Mouse (Mus musculus): ENCODE data around the gene Alg3. TPM values are rescaled to one million over a fixed set of nuclear protein-coding genes. Genes with fewer than 3 reads are reported as not detected.

Alg3 gene
- polyA plus RNA-seq, 1 experiment, result 36.8 TPM

- no peaks in the 10 kb centered on the region for H3K36me3 ChIP-seq (ENCODE audit: control insufficient read depth, insufficient read depth)
- no peaks in the 10 kb centered on the region for H3K79me2 ChIP-seq (ENCODE audit: control insufficient read depth, insufficient read depth)
- H3K4me2 ChIP-seq (ENCODE audit: low read depth), result no peak overlapping the region
- no peak overlapping the region for H3ac ChIP-seq (ENCODE audit: control insufficient read depth, insufficient read length)
- H3K27me3 ChIP-seq (ENCODE audit: control insufficient read depth, insufficient read depth, insufficient read length), result no peaks in the 10 kb centered on the region
- no peak for TF ChIP-seq REST (IDR thresholded peaks at IDR 0.05; ENCODE audit: insufficient read depth, insufficient read length)
- no peak for TF ChIP-seq CEBPB (IDR thresholded peaks at IDR 0.05; ENCODE audit: insufficient read depth, poor library complexity, severe bottlenecking)
- TF ChIP-seq TCF3 (IDR thresholded peaks at IDR 0.05; ENCODE audit: insufficient read length, low read depth), result no peak
- TF ChIP-seq POLR2AphosphoS2 (IDR thresholded peaks at IDR 0.05; ENCODE audit: insufficient read length, low read depth), result no peak
- no peak for TF ChIP-seq E2F4 (IDR thresholded peaks at IDR 0.05; ENCODE audit: insufficient read depth)
- no peak for TF ChIP-seq TCF12 (IDR thresholded peaks at IDR 0.05; ENCODE audit: insufficient read depth, poor library complexity, severe bottlenecking)
- no peak for TF ChIP-seq POLR2A (IDR thresholded peaks at IDR 0.05; ENCODE audit: insufficient read length, low read depth)
- TF ChIP-seq MYOG (IDR thresholded peaks at IDR 0.05; ENCODE audit: control insufficient read depth in 1 of 3, insufficient read depth in 1 of 3, insufficient read length in 2 of 3, low read depth in 2 of 3), result no peak
- TF ChIP-seq MYOD1 (IDR thresholded peaks at IDR 0.05; ENCODE audit: control insufficient read depth in 1 of 3, insufficient read length in 2 of 3, low read depth in 2 of 3), result no peak
- TF ChIP-seq SRF (IDR thresholded peaks at IDR 0.05; ENCODE audit: control insufficient read depth, insufficient read length, low read depth), result no peak
- TF ChIP-seq USF1 (IDR thresholded peaks at IDR 0.05; ENCODE audit: low read depth), result no peak
- no peak for TF ChIP-seq MAX (IDR thresholded peaks at IDR 0.05; ENCODE audit: low read depth)
- H3K4me3 ChIP-seq, result no peak overlapping the region
Observed at GRCm38 (mm10) chr16:20637410-20637809, 25.9 kb upstream of the Alg3 start.

- H3K79me2 ChIP-seq (ENCODE audit: control insufficient read depth, insufficient read depth), result no peaks in the 10 kb centered on the region
- H3K4me3 ChIP-seq, result peak within 1 kb of the TSS; percentile 34
- no peak within 1 kb of the TSS for H3ac ChIP-seq (ENCODE audit: control insufficient read depth, insufficient read length)
- no peaks in the 10 kb centered on the region for H3K36me3 ChIP-seq (ENCODE audit: control insufficient read depth, insufficient read depth)
- H3K27me3 ChIP-seq (ENCODE audit: control insufficient read depth, insufficient read depth, insufficient read length), result no peaks in the 10 kb centered on the region
- H3K4me2 ChIP-seq (ENCODE audit: low read depth), result peak within 1 kb of the TSS; percentile 78
- TF ChIP-seq POLR2AphosphoS2 (IDR thresholded peaks at IDR 0.05; ENCODE audit: insufficient read length, low read depth), result peak; percentile 38
- TF ChIP-seq POLR2A (IDR thresholded peaks at IDR 0.05; ENCODE audit: insufficient read length, low read depth), result peak; percentile 64
- no peak for TF ChIP-seq REST (IDR thresholded peaks at IDR 0.05; ENCODE audit: insufficient read depth, insufficient read length)
Observed at GRCm38 (mm10) chr16:20629731-20630634, 18.4 kb upstream of the Alg3 start, which contains the start of gene Ece2. TSS of gene Ece2 (plus strand) at chr16:20629828.

- no peaks in the 10 kb centered on the region for H3K36me3 ChIP-seq (ENCODE audit: control insufficient read depth, insufficient read depth)
- H3K79me2 ChIP-seq (ENCODE audit: control insufficient read depth, insufficient read depth), result no peaks in the 10 kb centered on the region
- no peaks in the 10 kb centered on the region for H3K27me3 ChIP-seq (ENCODE audit: control insufficient read depth, insufficient read depth, insufficient read length)
- H3ac ChIP-seq (ENCODE audit: control insufficient read depth, insufficient read length), result no peak overlapping the region
- no peak for TF ChIP-seq MYOD1 (IDR thresholded peaks at IDR 0.05; ENCODE audit: control insufficient read depth in 1 of 3, insufficient read length in 2 of 3, low read depth in 2 of 3)
- TF ChIP-seq TCF12 (IDR thresholded peaks at IDR 0.05; ENCODE audit: insufficient read depth, poor library complexity, severe bottlenecking), result no peak
- no peak for TF ChIP-seq POLR2AphosphoS2 (IDR thresholded peaks at IDR 0.05; ENCODE audit: insufficient read length, low read depth)
- TF ChIP-seq USF1 (IDR thresholded peaks at IDR 0.05; ENCODE audit: low read depth), result no peak
- no peak for TF ChIP-seq E2F4 (IDR thresholded peaks at IDR 0.05; ENCODE audit: insufficient read depth)
- TF ChIP-seq MAX (IDR thresholded peaks at IDR 0.05; ENCODE audit: low read depth), result no peak
- TF ChIP-seq CEBPB (IDR thresholded peaks at IDR 0.05; ENCODE audit: insufficient read depth, poor library complexity, severe bottlenecking), result no peak
- no peak for TF ChIP-seq MYOG (IDR thresholded peaks at IDR 0.05; ENCODE audit: control insufficient read depth in 1 of 3, insufficient read depth in 1 of 3, insufficient read length in 2 of 3, low read depth in 2 of 3)
- no peak for TF ChIP-seq SRF (IDR thresholded peaks at IDR 0.05; ENCODE audit: control insufficient read depth, insufficient read length, low read depth)
- TF ChIP-seq REST (IDR thresholded peaks at IDR 0.05; ENCODE audit: insufficient read depth, insufficient read length), result no peak
- no peak for TF ChIP-seq TCF3 (IDR thresholded peaks at IDR 0.05; ENCODE audit: insufficient read length, low read depth)
- TF ChIP-seq POLR2A (IDR thresholded peaks at IDR 0.05; ENCODE audit: insufficient read length, low read depth), result no peak
- H3K4me3 ChIP-seq, result peak overlapping the region; percentile 34
- peak overlapping the region; percentile 78 for H3K4me2 ChIP-seq (ENCODE audit: low read depth)
Observed at GRCm38 (mm10) chr16:20628871-20629391, 17.4 kb upstream of the Alg3 start.

- Histone ChIP-seq H3K4me3 (no peak overlapping the region), H3ac (ENCODE audit: control insufficient read depth, insufficient read length) (no peak overlapping the region), H3K4me2 (ENCODE audit: low read depth) (no peak overlapping the region), H3K27me3 (ENCODE audit: control insufficient read depth, insufficient read depth, insufficient read length) (no peaks in the 10 kb centered on the region), H3K79me2 (ENCODE audit: control insufficient read depth, insufficient read depth) (no peaks in the 10 kb centered on the region), H3K36me3 (ENCODE audit: control insufficient read depth, insufficient read depth) (no peaks in the 10 kb centered on the region)
- no peak for TF ChIP-seq USF1 (IDR thresholded peaks at IDR 0.05; ENCODE audit: low read depth)
- TF ChIP-seq MYOG (IDR thresholded peaks at IDR 0.05; ENCODE audit: control insufficient read depth in 1 of 3, insufficient read depth in 1 of 3, insufficient read length in 2 of 3, low read depth in 2 of 3), result no peak
- no peak for TF ChIP-seq SRF (IDR thresholded peaks at IDR 0.05; ENCODE audit: control insufficient read depth, insufficient read length, low read depth)
- no peak for TF ChIP-seq MAX (IDR thresholded peaks at IDR 0.05; ENCODE audit: low read depth)
- TF ChIP-seq POLR2AphosphoS2 (IDR thresholded peaks at IDR 0.05; ENCODE audit: insufficient read length, low read depth), result no peak
- no peak for TF ChIP-seq MYOD1 (IDR thresholded peaks at IDR 0.05; ENCODE audit: control insufficient read depth in 1 of 3, insufficient read length in 2 of 3, low read depth in 2 of 3)
- no peak for TF ChIP-seq E2F4 (IDR thresholded peaks at IDR 0.05; ENCODE audit: insufficient read depth)
- no peak for TF ChIP-seq CEBPB (IDR thresholded peaks at IDR 0.05; ENCODE audit: insufficient read depth, poor library complexity, severe bottlenecking)
- no peak for TF ChIP-seq TCF12 (IDR thresholded peaks at IDR 0.05; ENCODE audit: insufficient read depth, poor library complexity, severe bottlenecking)
- TF ChIP-seq TCF3 (IDR thresholded peaks at IDR 0.05; ENCODE audit: insufficient read length, low read depth), result no peak
- no peak for TF ChIP-seq POLR2A (IDR thresholded peaks at IDR 0.05; ENCODE audit: insufficient read length, low read depth)
- TF ChIP-seq REST (IDR thresholded peaks at IDR 0.05; ENCODE audit: insufficient read depth, insufficient read length), result no peak
Observed at GRCm38 (mm10) chr16:20623211-20623610, 11.7 kb upstream of the Alg3 start.
